Mouse (Mus musculus) E14TG2a.4 (cell line): ENCODE data around the gene Pno1.

Source experiments
- CTCF ChIP-seq: conservative IDR thresholded peaks from 2 replicates; pipeline ENCODE4 v1.5.1; 2014; ENCODE audit warnings: low read length
- NANOG ChIP-seq: IDR thresholded peaks from 2 replicates; pipeline ENCODE4 v1.6.1; 2014; ENCODE audit warnings: borderline replicate concordance, low read length, mixed read lengths
- POU5F1 ChIP-seq: IDR thresholded peaks from 2 replicates; pipeline ENCODE4 v1.6.1; 2014; ENCODE audit warnings: low read length, borderline replicate concordance

- TF ChIP-seq CTCF (no peak), NANOG (no peak), POU5F1 (no peak)
Measured at GRCm38 (mm10) chr11:17215475-17215874, 4.1 kb upstream of the Pno1 start.
